Mouse (Mus musculus): ENCODE results near the gene Sucla2. TPM values are rescaled to one million over a fixed set of nuclear protein-coding genes. Genes with fewer than 3 reads are reported as not detected.
A peak's percentile ranks its signal among the peaks of the same experiment; 100 is the strongest.

The Sucla2 gene
- polyA plus RNA-seq (2015; fragmentation: Nextera tagmentation; extraction: Ambion mirVana), result 103 and 110 TPM in 2 replicates

- peak within 1 kb of the TSS; percentile 80 for H3K27ac ChIP-seq
- peak; percentile 100 for ATAC-seq
- no peaks in the 10 kb centered on the region for H3K36me3 ChIP-seq (ENCODE audit: poor library complexity, severe bottlenecking)
- peak within 1 kb of the TSS; percentile 45 for H3K4me3 ChIP-seq
- H3K4me1 ChIP-seq, result no peaks in the 10 kb centered on the region
- WGBS, result under 1% methylated on average over 38 of the region's 41 CpGs
- H3K27me3 ChIP-seq, result no peaks in the 10 kb centered on the region
- peak within 1 kb of the TSS; percentile 50 for H3K9ac ChIP-seq
- peak within 1 kb of the TSS; percentile 43 for H3K4me2 ChIP-seq
- no peaks in the 10 kb centered on the region for H3K9me3 ChIP-seq (replicated peaks)
Observed at GRCm38 (mm10) chr14:73524766-73525448, at the start of gene Sucla2. Gene Sucla2, plus strand, starts transcription at chr14:73525319.

DNA sequence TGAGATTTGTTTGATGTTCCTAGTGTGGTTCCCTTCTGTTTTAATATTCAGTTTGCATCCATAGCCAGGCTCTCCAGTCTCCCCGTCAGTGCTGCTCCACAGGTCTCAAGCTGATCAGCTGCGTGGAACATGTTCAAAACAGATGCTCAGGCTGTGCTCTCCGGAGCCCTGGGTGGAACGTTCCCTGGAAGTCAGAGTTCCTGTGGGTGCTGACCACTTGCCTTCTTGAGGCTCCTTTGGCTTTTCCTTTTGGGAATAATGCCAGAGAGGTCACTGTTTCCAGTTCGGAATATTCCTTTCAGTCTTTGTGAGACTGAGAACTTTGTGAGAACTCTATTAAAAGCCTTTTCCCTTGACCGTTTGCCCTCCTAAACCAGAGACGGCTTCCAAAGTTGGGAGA, 49.6 kb upstream of the Sucla2 start:
- no peaks in the 10 kb centered on the region for H3K36me3 ChIP-seq (ENCODE audit: poor library complexity, severe bottlenecking)
- no peaks in the 10 kb centered on the region for H3K9me3 ChIP-seq (replicated peaks)
- peaks cover 48% of the 10 kb centered on the region for H3K4me1 ChIP-seq
- 67% methylated on average over 7 of the region's 7 CpGs for WGBS
- H3K27me3 ChIP-seq, result no peaks in the 10 kb centered on the region
- peak overlapping the region; percentile 45; the same call in 1 of the 2 replicates for H3K27ac ChIP-seq
- H3K4me2 ChIP-seq, result no peak overlapping the region
- H3K4me3 ChIP-seq, result no peak overlapping the region
- H3K9ac ChIP-seq, result no peak overlapping the region
- ATAC-seq, result no peak

GRCm38 (mm10) chr14:73476361-73476934, 48.7 kb upstream of the Sucla2 start:
- WGBS, result 59% methylated on average over 8 of the region's 8 CpGs
- Histone ChIP-seq H3K27me3 (no peaks in the 10 kb centered on the region), H3K9me3 (replicated peaks) (no peaks in the 10 kb centered on the region), H3K4me3 (no peak overlapping the region), H3K4me2 (no peak overlapping the region), H3K9ac (no peak overlapping the region), H3K36me3 (ENCODE audit: poor library complexity, severe bottlenecking) (no peaks in the 10 kb centered on the region), H3K27ac (peak overlapping the region; percentile 45), H3K4me1 (peaks cover 47% of the 10 kb centered on the region)
- ATAC-seq, result peak; percentile 83

GRCm38 (mm10) chr14:73477077-73477476, 48.0 kb upstream of the Sucla2 start:
- Histone ChIP-seq H3K9me3 (replicated peaks) (no peaks in the 10 kb centered on the region), H3K27me3 (no peaks in the 10 kb centered on the region), H3K36me3 (ENCODE audit: poor library complexity, severe bottlenecking) (no peaks in the 10 kb centered on the region), H3K4me3 (no peak overlapping the region), H3K9ac (no peak overlapping the region), H3K27ac (peak overlapping the region; percentile 45), H3K4me1 (peaks cover 45% of the 10 kb centered on the region), H3K4me2 (no peak overlapping the region)
- ATAC-seq, result no peak
- 94% methylated on average over 10 of the region's 10 CpGs for WGBS

DNA sequence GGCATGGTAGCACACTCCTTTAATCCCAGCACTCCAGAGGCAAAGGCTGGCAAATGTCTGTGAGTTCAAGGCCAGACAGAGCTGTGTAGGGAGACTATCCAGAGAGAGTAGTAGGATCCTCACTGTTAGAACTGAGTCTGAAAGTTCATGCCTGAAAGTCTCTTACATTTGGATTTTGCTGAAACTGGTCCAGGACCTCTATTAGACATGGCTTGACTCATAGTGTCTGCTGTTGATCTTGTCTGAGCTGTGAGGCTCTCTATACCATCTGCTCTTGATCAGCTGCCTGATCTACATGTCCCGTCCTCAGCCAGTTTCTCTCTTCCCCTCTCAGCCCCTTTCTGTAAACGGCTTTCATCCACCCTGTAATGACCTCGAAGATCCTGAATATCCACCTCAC, 46.8 kb upstream of the Sucla2 start:
- Histone ChIP-seq H3K4me1 (peaks cover 36% of the 10 kb centered on the region), H3K27ac (no peak overlapping the region), H3K27me3 (no peaks in the 10 kb centered on the region), H3K4me3 (no peak overlapping the region), H3K9me3 (replicated peaks) (no peaks in the 10 kb centered on the region), H3K4me2 (no peak overlapping the region), H3K9ac (no peak overlapping the region), H3K36me3 (ENCODE audit: poor library complexity, severe bottlenecking) (no peaks in the 10 kb centered on the region)
- no peak for ATAC-seq
- 93% methylated on average over 3 of the region's 3 CpGs for WGBS

DNA sequence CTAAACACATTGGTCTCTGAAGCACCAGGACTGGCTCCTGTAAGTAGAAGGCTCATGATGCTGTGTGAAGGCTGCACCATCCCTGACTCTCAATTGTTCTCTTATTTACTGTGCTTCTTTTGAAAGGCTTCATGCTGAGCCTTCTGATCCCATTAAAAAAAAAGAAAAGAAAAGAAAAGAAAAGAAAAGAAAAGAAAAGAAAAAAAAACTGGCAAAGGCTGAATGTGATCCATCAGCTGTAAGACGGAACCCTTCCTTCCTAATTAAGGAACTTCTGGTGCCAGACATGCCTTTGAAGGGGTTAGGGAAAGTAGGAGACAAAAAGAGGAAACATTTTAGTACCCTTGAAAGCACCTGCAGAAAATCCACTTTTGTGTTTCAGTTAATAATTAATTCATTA, 45.3 kb upstream of the Sucla2 start:
- WGBS, result 9% methylated on average over 1 of the region's 1 CpGs
- H3K27me3 ChIP-seq, result no peaks in the 10 kb centered on the region
- no peaks in the 10 kb centered on the region for H3K9me3 ChIP-seq (replicated peaks)
- no peak overlapping the region for H3K9ac ChIP-seq
- peaks cover 23% of the 10 kb centered on the region for H3K4me1 ChIP-seq
- no peak overlapping the region for H3K4me2 ChIP-seq
- no peak overlapping the region for H3K27ac ChIP-seq
- H3K4me3 ChIP-seq, result no peak overlapping the region
- no peak; the same call in 1 of the 2 replicates for ATAC-seq
- no peaks in the 10 kb centered on the region for H3K36me3 ChIP-seq (ENCODE audit: poor library complexity, severe bottlenecking)

DNA sequence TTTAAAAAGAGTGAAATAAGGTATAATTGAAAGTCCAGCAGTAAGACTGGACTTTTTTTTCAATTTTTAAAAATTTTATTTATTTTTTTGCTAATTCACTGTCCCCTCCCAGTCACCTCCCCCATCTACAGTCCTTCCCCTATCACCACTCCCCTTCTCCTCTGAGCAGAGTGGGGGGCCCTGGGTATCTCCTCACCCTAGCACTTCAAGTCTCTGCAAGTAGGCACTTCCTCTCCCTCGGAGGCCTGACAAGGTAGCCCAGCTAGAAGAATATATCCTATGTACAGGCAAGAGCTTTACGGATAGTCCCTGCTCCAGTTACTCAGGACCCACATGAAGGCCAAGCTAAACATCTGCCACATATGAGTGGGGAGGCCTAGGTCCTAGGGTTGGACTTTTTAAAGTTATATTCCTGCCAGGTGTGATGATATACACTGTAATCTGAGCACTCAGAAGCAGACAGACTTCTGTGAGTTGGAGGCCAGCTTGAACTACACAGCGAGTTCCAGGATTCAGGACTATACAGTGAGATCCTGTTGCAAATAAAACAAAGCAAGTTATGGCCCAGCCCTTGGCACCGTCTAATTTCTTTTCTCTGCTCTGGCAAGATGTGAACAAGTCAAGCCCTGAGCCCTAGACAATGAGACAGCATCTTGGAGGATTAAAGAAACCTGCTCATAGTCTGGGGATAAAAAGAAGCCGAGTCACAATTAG, 41.4 kb upstream of the Sucla2 start:
- no peak overlapping the region for H3K4me3 ChIP-seq
- no peak overlapping the region for H3K27ac ChIP-seq
- no peaks in the 10 kb centered on the region for H3K9me3 ChIP-seq (replicated peaks)
- 81% methylated on average over 5 of the region's 5 CpGs for WGBS
- peaks cover 8% of the 10 kb centered on the region for H3K4me1 ChIP-seq
- no peaks in the 10 kb centered on the region for H3K36me3 ChIP-seq (ENCODE audit: poor library complexity, severe bottlenecking)
- no peaks in the 10 kb centered on the region for H3K27me3 ChIP-seq
- no peak overlapping the region for H3K4me2 ChIP-seq
- H3K9ac ChIP-seq, result no peak overlapping the region
- ATAC-seq, result no peak

DNA sequence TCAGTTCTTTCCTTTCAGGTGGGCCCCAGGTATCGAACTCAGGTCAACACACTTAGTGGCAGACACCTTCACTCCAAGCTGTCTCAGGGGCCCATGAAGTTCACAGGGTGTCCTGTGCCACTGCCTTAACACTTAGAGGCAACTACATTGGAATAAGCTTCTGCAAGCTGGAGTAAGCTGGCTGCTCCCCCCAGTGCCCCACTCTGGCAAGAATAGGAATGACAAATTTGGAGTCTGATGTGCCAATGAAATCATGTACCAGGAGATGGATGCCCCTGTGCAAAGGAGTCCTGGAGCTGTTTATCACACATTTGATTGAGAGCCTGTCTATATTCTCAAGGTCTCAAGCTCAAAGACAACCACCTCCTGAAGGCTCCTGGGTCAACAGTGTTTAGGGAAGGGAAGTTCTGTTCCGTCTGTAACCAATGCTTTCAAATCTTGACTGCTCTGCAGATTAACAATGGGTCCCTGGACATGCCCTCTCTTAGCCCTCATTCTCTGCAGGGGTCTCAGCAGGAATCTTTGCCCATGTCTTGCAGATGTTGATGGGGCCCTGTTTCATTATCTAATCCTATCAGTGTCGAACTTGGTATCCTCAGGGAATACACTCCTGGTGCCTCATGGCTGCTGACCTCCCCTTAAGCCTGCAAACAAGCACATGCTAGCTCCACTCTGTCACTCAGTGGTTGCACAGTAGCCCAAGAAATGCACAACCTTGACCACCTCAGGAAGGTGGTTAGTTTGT, 40.6 kb upstream of the Sucla2 start:
- no peak overlapping the region for H3K27ac ChIP-seq
- H3K27me3 ChIP-seq, result no peaks in the 10 kb centered on the region
- H3K36me3 ChIP-seq (ENCODE audit: poor library complexity, severe bottlenecking), result no peaks in the 10 kb centered on the region
- H3K4me1 ChIP-seq, result peaks cover 4% of the 10 kb centered on the region
- no peak for ATAC-seq
- no peak overlapping the region for H3K4me2 ChIP-seq
- 72% methylated on average over 3 of the region's 3 CpGs for WGBS
- H3K4me3 ChIP-seq, result no peak overlapping the region
- no peak overlapping the region for H3K9ac ChIP-seq
- no peaks in the 10 kb centered on the region for H3K9me3 ChIP-seq (replicated peaks)

GRCm38 (mm10) chr14:73486641-73487040, 38.5 kb upstream of the Sucla2 start:
- no peaks in the 10 kb centered on the region for H3K4me1 ChIP-seq
- no peak overlapping the region for H3K4me2 ChIP-seq
- H3K4me3 ChIP-seq, result no peak overlapping the region
- WGBS, result 83% methylated on average over 5 of the region's 5 CpGs
- H3K36me3 ChIP-seq (ENCODE audit: poor library complexity, severe bottlenecking), result no peaks in the 10 kb centered on the region
- H3K9ac ChIP-seq, result no peak overlapping the region
- H3K27me3 ChIP-seq, result no peaks in the 10 kb centered on the region
- ATAC-seq, result no peak
- H3K27ac ChIP-seq, result no peak overlapping the region
- H3K9me3 ChIP-seq (replicated peaks), result peaks cover 5% of the 10 kb centered on the region; the same call in 1 of the 2 replicates

DNA sequence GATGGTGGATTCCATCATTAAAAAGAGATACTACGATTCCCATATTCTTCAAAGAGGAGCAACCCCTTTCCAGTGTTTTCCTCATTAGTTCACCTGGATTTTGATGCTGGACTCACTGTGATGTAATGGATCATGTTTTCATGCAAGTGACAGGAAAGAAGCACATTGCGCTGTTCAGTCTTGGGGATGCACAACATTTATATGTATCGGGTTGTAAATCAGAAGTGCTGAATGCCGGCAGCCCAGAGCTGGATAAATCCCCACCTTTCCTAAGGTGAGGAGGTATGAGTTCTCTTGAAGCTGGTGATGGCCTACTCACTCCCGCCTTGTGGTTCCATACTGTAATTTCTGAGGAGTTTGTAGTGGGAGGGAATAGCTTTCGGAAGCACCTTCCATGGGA, 31.8 kb upstream of the Sucla2 start:
- H3K9me3 ChIP-seq (replicated peaks), result peaks cover 5% of the 10 kb centered on the region; the same call in 1 of the 2 replicates
- WGBS, result 95% methylated on average over 6 of the region's 6 CpGs

DNA sequence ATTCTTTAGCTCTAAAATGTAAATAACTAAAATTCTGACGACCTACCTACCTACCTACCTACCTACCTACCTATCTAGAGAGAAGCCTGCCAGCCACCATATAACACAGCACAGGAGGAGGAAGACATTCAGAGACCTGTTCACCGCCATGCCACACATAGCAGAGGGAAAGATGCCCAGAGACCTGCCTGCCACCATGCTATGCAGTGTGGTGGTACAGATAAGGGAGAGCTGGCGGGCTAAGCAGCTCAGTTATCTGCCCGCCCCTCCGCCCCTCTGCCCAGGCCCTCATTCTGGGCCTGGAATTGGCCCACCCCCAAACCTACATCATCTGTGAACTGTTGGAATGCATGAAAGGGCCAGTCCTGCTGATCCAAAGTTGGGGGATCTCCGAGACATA, 31.0 kb upstream of the Sucla2 start:
- Histone ChIP-seq H3K4me3 (no peak overlapping the region), H3K4me2 (no peak overlapping the region), H3K9ac (no peak overlapping the region), H3K36me3 (ENCODE audit: poor library complexity, severe bottlenecking) (no peaks in the 10 kb centered on the region), H3K4me1 (no peaks in the 10 kb centered on the region), H3K9me3 (replicated peaks) (peaks cover 5% of the 10 kb centered on the region; the same call in 1 of the 2 replicates), H3K27ac (no peak overlapping the region), H3K27me3 (no peaks in the 10 kb centered on the region)
- 77% methylated on average over 6 of the region's 6 CpGs for WGBS
- no peak for ATAC-seq

More for the DNA sequence above, 31.8 kb upstream of the Sucla2 start:
- Histone ChIP-seq H3K27me3 (no peaks in the 10 kb centered on the region), H3K4me3 (no peak overlapping the region), H3K4me1 (no peaks in the 10 kb centered on the region), H3K4me2 (no peak overlapping the region), H3K9ac (no peak overlapping the region), H3K27ac (no peak overlapping the region), H3K36me3 (ENCODE audit: poor library complexity, severe bottlenecking) (no peaks in the 10 kb centered on the region)
- no peak for ATAC-seq

DNA sequence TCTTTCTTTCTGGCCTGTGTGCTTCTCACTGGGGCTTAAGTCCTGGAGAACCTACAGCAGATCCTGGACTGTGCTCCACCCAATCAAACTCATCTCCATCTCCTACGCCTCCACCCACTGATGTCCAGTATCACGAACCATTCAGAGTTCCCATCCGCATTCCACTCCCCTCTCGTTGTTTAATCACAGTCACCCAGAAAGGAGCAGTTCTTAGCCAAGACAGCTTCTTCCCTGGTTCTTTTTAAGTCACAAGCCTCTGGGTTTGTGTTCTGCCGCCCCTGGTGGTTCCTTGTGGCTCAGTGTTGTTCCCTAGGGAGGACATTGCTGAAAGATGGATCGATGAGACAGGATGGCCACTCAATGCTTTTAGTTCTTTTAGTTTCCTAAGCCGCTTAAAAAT, 29.4 kb upstream of the Sucla2 start:
- Histone ChIP-seq H3K4me3 (no peak overlapping the region), H3K4me2 (no peak overlapping the region), H3K27ac (no peak overlapping the region), H3K4me1 (no peaks in the 10 kb centered on the region), H3K9ac (no peak overlapping the region), H3K27me3 (no peaks in the 10 kb centered on the region), H3K9me3 (replicated peaks) (peaks cover 4% of the 10 kb centered on the region; the same call in 1 of the 2 replicates), H3K36me3 (ENCODE audit: poor library complexity, severe bottlenecking) (no peaks in the 10 kb centered on the region)
- WGBS, result 82% methylated on average over 7 of the region's 7 CpGs
- ATAC-seq, result no peak
